Mouse (Mus musculus) CH12.LX (cell line): ENCODE measurements around the gene Eif5a2. TPM values are rescaled to one million over a fixed set of nuclear protein-coding genes. Genes with fewer than 3 reads are reported as not detected.

Experiments
- DNase-seq: peaks from one replicate; pipeline ENCODE4 v3.0.0-alpha.2; 2013; ENCODE audit errors: extremely low read depth
- H3K27ac ChIP-seq: 2 replicates; pipeline ENCODE4 v1.5.1; 2012; ENCODE audit warnings: low read depth, mild to moderate bottlenecking, control low read depth, moderate library complexity; ENCODE audit not compliant: insufficient read depth
- H3K27me3 ChIP-seq: replicated peaks from 2 replicates; pipeline ENCODE3; 2012; ENCODE audit warnings: inconsistent platforms
- H3K36me3 ChIP-seq, 2 experiments: replicated peaks in 1 of 2; 2 replicates each; pipeline versions ENCODE3 to v1.6.1; 2012; ENCODE audit warnings: inconsistent platforms in 1 of 2, low read length in 1 of 2, mild to moderate bottlenecking in 1 of 2, mixed read lengths in 1 of 2, moderate library complexity in 1 of 2; ENCODE audit not compliant: control insufficient read depth in 1 of 2, insufficient read depth in 1 of 2
- H3K4me1 ChIP-seq, 2 experiments: 2 replicates each; pipeline ENCODE4 v1.6.1; 2012; ENCODE audit warnings: inconsistent platforms in 1 of 2, moderate library complexity in 1 of 2; ENCODE audit not compliant: insufficient read depth in 2 of 2, control insufficient read depth in 1 of 2
- H3K4me2 ChIP-seq: 2 replicates; pipeline ENCODE4 v1.6.1; 2012; ENCODE audit warnings: low read depth, mild to moderate bottlenecking, control low read depth; ENCODE audit not compliant: poor library complexity, insufficient read depth, severe bottlenecking
- H3K4me3 ChIP-seq, 3 experiments: fragments of 150-350 bp in 1 of 3; sonication (generic) in 1 of 3; replicated peaks in 1 of 3; 2 replicates each; pipeline versions ENCODE3 to v1.5.1; 2011 to 2012; ENCODE audit warnings: low read depth in 2 of 3, low read length in 2 of 3, mild to moderate bottlenecking in 2 of 3, moderate library complexity in 2 of 3, control low read depth in 1 of 3, improper control_type of control experiment in 1 of 3, inconsistent platforms in 1 of 3, mixed read lengths in 1 of 3; ENCODE audit not compliant: poor library complexity in 1 of 3
- H3K79me2 ChIP-seq: replicated peaks from 2 replicates; pipeline ENCODE4 v1.6.1; 2012; ENCODE audit warnings: mild to moderate bottlenecking, moderate library complexity; ENCODE audit not compliant: control insufficient read depth, poor library complexity, insufficient read depth, severe bottlenecking; ENCODE audit errors: extremely low read depth
- H3K9ac ChIP-seq: 2 replicates; pipeline ENCODE4 v1.6.1; 2012; ENCODE audit warnings: low read depth, mild to moderate bottlenecking, control low read depth, moderate library complexity; ENCODE audit not compliant: insufficient read depth
- H3K9me3 ChIP-seq: replicated peaks from 2 replicates; pipeline ENCODE3; 2012; ENCODE audit warnings: low read length, inconsistent platforms, mixed read lengths
- CHD1 ChIP-seq: IDR thresholded peaks from 2 replicates; pipeline ENCODE4 v1.6.1; 2012; ENCODE audit warnings: low read depth, low read length, improper control_type of control experiment, inconsistent platforms
- CTCF ChIP-seq, 2 experiments: IDR thresholded peaks in 1 of 2; conservative IDR thresholded peaks in 1 of 2; 2 replicates each; pipeline ENCODE4 v1.5.1; 2011 to 2012; ENCODE audit warnings: low read depth in 2 of 2, low read length in 2 of 2, improper control_type of control experiment in 1 of 2, inconsistent platforms in 1 of 2, mild to moderate bottlenecking in 1 of 2, moderate library complexity in 1 of 2
- JUN ChIP-seq: IDR thresholded peaks from 2 replicates; pipeline ENCODE4 v1.6.1; 2011; ENCODE audit warnings: low read depth, mild to moderate bottlenecking, low read length, improper control_type of control experiment, moderate library complexity; ENCODE audit not compliant: insufficient read depth
- JUND ChIP-seq: conservative IDR thresholded peaks from 2 replicates; pipeline ENCODE4 v1.6.1; 2011; ENCODE audit warnings: low read depth, low read length, improper control_type of control experiment
- MAFK ChIP-seq: IDR thresholded peaks from 2 replicates; pipeline ENCODE4 v1.6.1; 2011; ENCODE audit warnings: low read length, improper control_type of control experiment; ENCODE audit not compliant: insufficient replicate concordance
- MAZ ChIP-seq: IDR thresholded peaks from 2 replicates; pipeline ENCODE4 v1.6.1; 2012; ENCODE audit warnings: low read depth, mild to moderate bottlenecking, inconsistent platforms, low read length, improper control_type of control experiment, moderate library complexity
- MEF2A ChIP-seq: IDR thresholded peaks from 2 replicates; pipeline ENCODE4 v1.6.1; 2014; ENCODE audit warnings: low read depth, mild to moderate bottlenecking, inconsistent platforms, low read length, improper control_type of control experiment, borderline replicate concordance
- MXI1 ChIP-seq: IDR thresholded peaks from 2 replicates; pipeline ENCODE4 v1.6.1; 2011; ENCODE audit warnings: mild to moderate bottlenecking, low read depth, low read length, improper control_type of control experiment
- MYC ChIP-seq: IDR thresholded peaks from 2 replicates; pipeline ENCODE4 v1.6.1; 2011; ENCODE audit warnings: low read depth, mild to moderate bottlenecking, improper control_type of control experiment, low read length
- PAX5 ChIP-seq: IDR thresholded peaks from 2 replicates; pipeline ENCODE4 v1.6.1; 2012; ENCODE audit warnings: low read length, inconsistent platforms, mixed read lengths
- POLR2A ChIP-seq: IDR thresholded peaks from 2 replicates; pipeline ENCODE4 v1.6.1; 2011; ENCODE audit warnings: low read depth, mild to moderate bottlenecking, improper control_type of control experiment, low read length
- POLR2AphosphoS2 ChIP-seq: IDR thresholded peaks from 2 replicates; pipeline ENCODE4 v1.6.1; 2011; ENCODE audit warnings: low read depth, low read length, improper control_type of control experiment
- RAD21 ChIP-seq: IDR thresholded peaks from 2 replicates; pipeline ENCODE4 v1.6.1; 2011; ENCODE audit warnings: low read depth, mild to moderate bottlenecking, low read length, improper control_type of control experiment, moderate library complexity
- RCOR1 ChIP-seq: conservative IDR thresholded peaks from 2 replicates; pipeline ENCODE4 v1.6.1; 2012; ENCODE audit warnings: low read depth, mild to moderate bottlenecking, inconsistent platforms, low read length, improper control_type of control experiment
- SMC3 ChIP-seq: IDR thresholded peaks from 2 replicates; pipeline ENCODE4 v1.6.1; 2011; ENCODE audit warnings: low read depth, low read length, improper control_type of control experiment
- TCF12 ChIP-seq: IDR thresholded peaks from 2 replicates; pipeline ENCODE4 v1.6.1; 2014; ENCODE audit warnings: low read depth, mild to moderate bottlenecking, inconsistent platforms, low read length, improper control_type of control experiment
- UBTF ChIP-seq: IDR thresholded peaks from 2 replicates; pipeline ENCODE4 v1.6.1; 2012; ENCODE audit warnings: low read depth, mild to moderate bottlenecking, inconsistent platforms, low read length, improper control_type of control experiment, moderate library complexity
- USF1 ChIP-seq: IDR thresholded peaks from 2 replicates; pipeline ENCODE4 v1.6.1; 2014; ENCODE audit warnings: low read depth, mild to moderate bottlenecking, inconsistent platforms, low read length, improper control_type of control experiment
- ZC3H11A ChIP-seq: IDR thresholded peaks from 2 replicates; pipeline ENCODE4 v1.6.1; 2012; ENCODE audit warnings: low read depth, mild to moderate bottlenecking, inconsistent platforms, low read length, improper control_type of control experiment
- ZKSCAN1 ChIP-seq: IDR thresholded peaks from 2 replicates; pipeline ENCODE4 v1.6.1; 2012; ENCODE audit warnings: low read depth, inconsistent platforms, low read length, improper control_type of control experiment, borderline replicate concordance
- ZMIZ1 ChIP-seq: IDR thresholded peaks from 2 replicates; pipeline ENCODE4 v1.6.1; 2012; ENCODE audit warnings: low read depth, mild to moderate bottlenecking, inconsistent platforms, low read length, improper control_type of control experiment
- ZNF384 ChIP-seq: IDR thresholded peaks from 2 replicates; pipeline ENCODE4 v1.6.1; 2012; ENCODE audit warnings: low read depth, low read length, improper control_type of control experiment, inconsistent platforms
- dilution Hi-C: fragments of 300-500 bp; cut with MboI; formaldehyde crosslinking; loops from 2 replicates; pipeline ENCODE4 v1.14.3; 2020; ENCODE audit warnings: low sequenced_read_pairs; ENCODE audit not compliant: extremely low pct_unique_long_range_greater_than_20kb, extremely low pct_ligation_motif_present
- in situ Hi-C: fragments of 300-500 bp; cut with MboI; formaldehyde crosslinking; loops from 3 replicates; pipeline ENCODE4 v1.14.3; 2019; ENCODE audit warnings: low sequenced_read_pairs, low pct_ligation_motif_present, low pct_unique_long_range_greater_than_20kb, mixed read lengths
- polyA plus RNA-seq: library from polyadenylated mRNA; unstranded; fragments of >175 nt; gene quantifications from 2 replicates; pipeline ENCODE4 v1.2.1, GENCODE M21; 2012; ENCODE audit warnings: low read depth; ENCODE audit not compliant: insufficient read length
- total RNA-seq, 2 experiments: library from RNA; depleted of rRNA; stranded (reverse); fragments of 300-350 nt in 1 of 2; fragments of >200 nt in 1 of 2; gene quantifications; 2 replicates each; pipeline ENCODE4 v1.2.3; 2012 to 2014

The Eif5a2 gene
- total and polyA plus RNA-seq, 3 experiments: not detected

DNA sequence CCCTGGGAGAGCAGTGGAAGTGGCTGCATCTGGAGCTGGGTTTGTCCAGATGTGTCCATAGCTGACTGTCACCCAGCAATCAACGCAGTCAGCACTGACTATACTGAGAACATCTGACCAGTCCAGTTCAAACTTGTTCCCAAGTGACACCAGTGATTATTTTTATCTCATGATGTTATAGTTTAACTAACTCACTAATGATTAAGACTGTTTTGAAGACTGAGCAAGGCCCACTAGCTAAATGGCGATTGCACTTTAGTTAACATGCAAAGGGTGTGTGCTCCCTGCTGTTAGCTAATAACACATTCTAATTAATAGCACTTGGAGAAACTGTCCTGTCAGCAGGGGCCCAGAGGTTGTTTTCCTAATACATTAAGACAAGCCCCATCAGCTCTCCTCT is 44.1 kb upstream of the Eif5a2 start:
- Histone ChIP-seq H3K9ac (no peak overlapping the region), H3K79me2 (no peaks in the 10 kb centered on the region), H3K4me3 (no peak overlapping the region), H3K27ac (no peak overlapping the region), H3K36me3 (no peaks in the 10 kb centered on the region), H3K4me1 (peaks cover 0 to 5% of the 10 kb centered on the region in 2 experiments; a peak in 1 of 4 replicates), H3K9me3 (no peaks in the 10 kb centered on the region), H3K27me3 (no peaks in the 10 kb centered on the region), H3K4me2 (no peak overlapping the region)
- dilution Hi-C loops: no loop called here
- in situ Hi-C loops: no loop called here
- TF ChIP-seq CTCF (conservative IDR thresholded peaks at IDR 0.05 in 1 of 2, IDR thresholded peaks at IDR 0.05 in 1 of 2; ENCODE audit: low read depth in 2 of 2, low read length in 2 of 2) (no peak), JUND (no peak), POLR2AphosphoS2 (no peak), RAD21 (no peak), ZMIZ1 (no peak), JUN (no peak), MYC (no peak), ZNF384 (no peak), USF1 (no peak), SMC3 (no peak), RCOR1 (no peak), CHD1 (no peak), PAX5 (no peak), ZKSCAN1 (no peak), TCF12 (no peak)
- DNase-seq: no peak

DNA sequence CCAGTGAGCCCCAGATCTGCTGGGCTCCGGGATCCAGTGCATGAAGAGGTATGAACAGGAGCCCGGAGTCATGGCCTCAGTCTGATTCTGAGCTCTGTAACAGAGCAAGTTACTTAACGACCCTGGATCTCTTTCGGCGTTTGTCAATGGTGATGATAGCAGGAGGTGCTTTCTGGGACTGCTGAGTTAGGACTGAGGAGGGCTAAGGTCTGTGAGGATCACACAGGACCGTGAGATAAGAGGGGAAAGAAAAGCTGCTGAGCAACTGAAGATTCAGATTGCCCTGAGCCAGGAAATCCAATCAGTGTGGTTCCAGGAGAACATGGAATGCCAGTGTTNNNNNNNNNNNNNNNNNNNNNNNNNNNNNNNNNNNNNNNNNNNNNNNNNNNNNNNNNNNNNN is 40.7 kb upstream of the Eif5a2 start:
- no peaks in the 10 kb centered on the region for H3K4me1 ChIP-seq
- no peaks in the 10 kb centered on the region for H3K79me2 ChIP-seq
- no peak overlapping the region for H3K4me2 ChIP-seq
- no peaks in the 10 kb centered on the region for H3K36me3 ChIP-seq
- in situ Hi-C loops (loop anchor here (10.0 kb wide), 1 partner anchor 1276 kb away; no protein-coding TSS in a partner anchor), dilution Hi-C loops (no loop called here)
- H3K27ac ChIP-seq: no peak overlapping the region
- no peak for DNase-seq
- H3K9ac ChIP-seq: no peak overlapping the region
- no peak for TF ChIP-seq MXI1
- TF ChIP-seq SMC3: no peak
- no peak for TF ChIP-seq PAX5
- TF ChIP-seq MAZ: no peak
- no peak for TF ChIP-seq ZNF384
- TF ChIP-seq ZKSCAN1: no peak
- no peak for TF ChIP-seq ZMIZ1
- no peak for TF ChIP-seq UBTF
- no peak for TF ChIP-seq MYC
- no peak for TF ChIP-seq JUN
- TF ChIP-seq CHD1: no peak
- no peak for TF ChIP-seq MEF2A
- no peak for TF ChIP-seq POLR2AphosphoS2
- TF ChIP-seq POLR2A: no peak
- TF ChIP-seq MAFK: no peak
- TF ChIP-seq ZC3H11A: no peak
- no peaks in the 10 kb centered on the region for H3K9me3 ChIP-seq
- H3K4me3 ChIP-seq: no peak overlapping the region
- H3K27me3 ChIP-seq: no peaks in the 10 kb centered on the region
